Mouse (Mus musculus) hindbrain, embryonic 12.5 days (tissue): ENCODE results near the gene Ubl3. TPM values are rescaled to one million over a fixed set of nuclear protein-coding genes. Genes with fewer than 3 reads are reported as not detected.

Experiments used
- ATAC-seq: fragments of 200-750 bp; cut with Nextera tagmentation; 2 replicates; pipeline ENCODE4 v1.8.0; 2017; ENCODE audit warnings: moderate TSS enrichment; ENCODE audit not compliant: low FRiP score
- H3K27ac ChIP-seq: fragments of 300-500 bp; sonication (generic); 2 replicates; pipeline ENCODE4 v1.5.1; 2016; ENCODE audit warnings: mild to moderate bottlenecking
- H3K27me3 ChIP-seq: fragments of 300-500 bp; sonication (generic); 2 replicates; pipeline ENCODE4 v1.6.1; 2016; ENCODE audit warnings: mild to moderate bottlenecking
- H3K36me3 ChIP-seq: fragments of 300-500 bp; sonication (generic); 2 replicates; pipeline ENCODE4 v1.6.1; 2016; ENCODE audit warnings: mild to moderate bottlenecking
- H3K4me1 ChIP-seq: fragments of 300-500 bp; sonication (generic); 2 replicates; pipeline ENCODE4 v1.6.1; 2016
- H3K4me2 ChIP-seq: fragments of 300-500 bp; sonication (generic); replicated peaks from 2 replicates; pipeline ENCODE4 v1.6.1; 2016; ENCODE audit warnings: mild to moderate bottlenecking
- H3K4me3 ChIP-seq: fragments of 300-500 bp; sonication (generic); 2 replicates; pipeline ENCODE4 v1.5.1; 2016; ENCODE audit warnings: mild to moderate bottlenecking
- H3K9ac ChIP-seq: fragments of 300-500 bp; sonication (generic); 2 replicates; pipeline ENCODE4 v1.6.1; 2016; ENCODE audit warnings: mild to moderate bottlenecking, moderate library complexity
- H3K9me3 ChIP-seq: fragments of 300-500 bp; sonication (generic); replicated peaks from 2 replicates; pipeline ENCODE4 v1.6.1; 2016; ENCODE audit warnings: mild to moderate bottlenecking
- WGBS: fragments of 180-500 bp; shearing (Covaris S2); methylation state at CpG from one replicate; pipeline ENCODE4 v1.1.7; 2016; 5-methylcytosine and 5-hydroxymethylcytosine counted together
- polyA plus RNA-seq: library from polyadenylated mRNA; unstranded; fragments of >200 nt; fragmentation: Nextera tagmentation; extraction: Ambion mirVana; gene quantifications from 2 replicates; pipeline ENCODE4 v1.2.1, GENCODE M21; 2016

Gene Ubl3
- polyA plus RNA-seq, 1 experiment from 2014 or later, result 93.4 TPM

GRCm38 (mm10) chr5:148544733-148545132, 7.9 kb downstream of the Ubl3 start:
- Histone ChIP-seq H3K4me1 (peaks cover 31% of the 10 kb centered on the region), H3K4me2 (no peak overlapping the region), H3K4me3 (no peak overlapping the region), H3K9ac (no peak overlapping the region), H3K9me3 (no peaks in the 10 kb centered on the region), H3K36me3 (no peaks in the 10 kb centered on the region), H3K27ac (no peak overlapping the region), H3K27me3 (no peaks in the 10 kb centered on the region)
- no peak for ATAC-seq
- 95% methylated on average over 2 of the region's 2 CpGs for WGBS

DNA sequence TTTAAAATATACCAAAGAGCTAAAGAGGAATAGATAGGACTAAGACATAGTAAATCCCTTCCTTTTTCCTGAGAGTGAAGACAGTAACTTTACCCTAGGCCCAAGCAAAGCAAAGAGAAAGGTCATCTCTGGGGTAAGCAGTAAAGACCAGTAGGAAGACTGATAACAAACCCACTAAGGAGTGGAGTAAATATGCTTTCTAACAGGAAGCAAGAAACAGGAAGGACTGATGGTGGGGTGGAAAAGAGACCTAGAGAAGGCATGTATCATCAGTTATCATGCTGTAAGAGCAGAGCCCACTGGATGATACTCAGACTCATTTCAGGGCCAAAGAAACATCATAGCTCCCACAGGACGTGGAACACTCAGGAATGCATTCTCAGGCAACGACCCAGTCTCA, 10.4 kb downstream of the Ubl3 start:
- no peaks in the 10 kb centered on the region for H3K36me3 ChIP-seq
- no peaks in the 10 kb centered on the region for H3K27me3 ChIP-seq
- no peak overlapping the region for H3K9ac ChIP-seq
- WGBS, result 85% methylated on average over 2 of the region's 2 CpGs
- no peak overlapping the region for H3K4me3 ChIP-seq
- no peak for ATAC-seq
- H3K4me2 ChIP-seq, result no peak overlapping the region
- no peak overlapping the region for H3K27ac ChIP-seq
- peaks cover 23% of the 10 kb centered on the region; the same call in 1 of the 2 replicates for H3K4me1 ChIP-seq
- no peaks in the 10 kb centered on the region for H3K9me3 ChIP-seq

- Histone ChIP-seq H3K27ac (no peak overlapping the region), H3K4me3 (no peak overlapping the region), H3K4me1 (peaks cover 29% of the 10 kb centered on the region), H3K27me3 (no peaks in the 10 kb centered on the region), H3K9me3 (no peaks in the 10 kb centered on the region), H3K36me3 (no peaks in the 10 kb centered on the region), H3K4me2 (no peak overlapping the region), H3K9ac (no peak overlapping the region)
- no peak for ATAC-seq
- 96% methylated on average over 4 of the region's 4 CpGs for WGBS
Observed at GRCm38 (mm10) chr5:148535669-148536430, 16.7 kb downstream of the Ubl3 start.

DNA sequence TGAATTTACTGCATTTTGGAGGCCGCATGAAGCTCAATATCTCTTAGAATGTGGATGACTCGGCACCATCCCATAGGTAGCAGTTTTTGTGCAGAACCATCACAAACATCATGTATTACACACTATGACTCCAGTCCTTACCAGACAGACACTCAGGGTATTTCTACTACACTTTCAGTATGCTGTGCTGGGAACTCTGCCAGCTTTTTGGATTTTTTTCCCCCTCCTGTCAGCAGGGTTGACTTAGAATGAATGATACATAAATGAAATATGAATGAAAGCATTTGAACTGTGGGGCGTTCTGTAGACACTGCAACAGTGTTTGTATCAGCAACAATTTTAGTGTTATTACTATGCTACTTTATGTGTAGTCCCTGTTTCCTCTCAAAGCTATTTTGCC, 17.9 kb downstream of the Ubl3 start:
- peaks cover 23% of the 10 kb centered on the region for H3K4me1 ChIP-seq
- no peak for ATAC-seq
- H3K36me3 ChIP-seq, result no peaks in the 10 kb centered on the region
- H3K9me3 ChIP-seq, result no peaks in the 10 kb centered on the region
- no peaks in the 10 kb centered on the region for H3K27me3 ChIP-seq
- WGBS, result 83% methylated on average over 3 of the region's 3 CpGs
- no peak overlapping the region for H3K9ac ChIP-seq
- no peak overlapping the region for H3K27ac ChIP-seq
- H3K4me2 ChIP-seq, result no peak overlapping the region
- no peak overlapping the region for H3K4me3 ChIP-seq

DNA sequence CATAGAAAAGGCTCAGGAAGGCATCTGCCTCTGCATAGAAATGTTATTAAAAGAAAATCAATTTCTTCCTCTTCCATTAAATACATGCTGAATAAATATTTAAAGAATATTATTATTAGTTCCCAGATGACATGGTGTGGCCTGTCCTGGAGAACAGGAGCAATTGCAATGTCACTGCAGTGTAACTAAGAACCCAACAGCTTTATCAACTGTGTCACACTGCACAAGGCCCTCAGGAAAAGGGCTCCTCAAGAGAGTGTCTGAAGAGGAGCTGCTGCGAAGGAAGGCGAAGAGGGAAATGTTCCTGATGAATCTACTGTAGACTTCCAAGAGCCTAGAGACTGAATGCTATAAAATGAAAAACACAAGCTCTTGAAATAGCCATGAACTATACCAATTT, 18.7 kb downstream of the Ubl3 start:
- peaks cover 16% of the 10 kb centered on the region for H3K4me1 ChIP-seq
- no peak overlapping the region for H3K27ac ChIP-seq
- H3K4me3 ChIP-seq, result no peak overlapping the region
- no peaks in the 10 kb centered on the region for H3K27me3 ChIP-seq
- no peaks in the 10 kb centered on the region for H3K36me3 ChIP-seq
- no peak for ATAC-seq
- no peak overlapping the region for H3K4me2 ChIP-seq
- no peaks in the 10 kb centered on the region for H3K9me3 ChIP-seq
- 92% methylated on average over 2 of the region's 2 CpGs for WGBS
- no peak overlapping the region for H3K9ac ChIP-seq

DNA sequence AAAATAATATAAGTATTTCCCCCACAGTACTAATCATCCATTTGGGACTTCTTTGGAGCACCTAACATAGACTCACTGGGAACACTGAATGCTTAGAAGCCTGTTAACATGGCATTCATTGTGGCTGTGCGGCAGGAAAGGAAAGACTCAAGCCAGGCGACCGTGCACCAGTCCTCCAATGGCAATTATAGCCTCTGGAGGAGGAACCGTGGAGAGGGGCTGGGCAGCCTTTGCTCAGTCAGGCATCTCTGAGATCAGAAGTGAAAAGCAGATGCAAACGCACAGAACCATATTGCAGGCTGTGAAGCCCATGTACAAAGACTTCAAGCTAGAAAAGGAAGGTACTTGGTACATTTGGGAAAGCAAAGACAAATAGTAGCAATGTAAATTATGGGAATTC, 20.4 kb downstream of the Ubl3 start:
- 0 out of 2 replicates have a peak, but pooled peaks have one; percentile 50 for ATAC-seq

DNA sequence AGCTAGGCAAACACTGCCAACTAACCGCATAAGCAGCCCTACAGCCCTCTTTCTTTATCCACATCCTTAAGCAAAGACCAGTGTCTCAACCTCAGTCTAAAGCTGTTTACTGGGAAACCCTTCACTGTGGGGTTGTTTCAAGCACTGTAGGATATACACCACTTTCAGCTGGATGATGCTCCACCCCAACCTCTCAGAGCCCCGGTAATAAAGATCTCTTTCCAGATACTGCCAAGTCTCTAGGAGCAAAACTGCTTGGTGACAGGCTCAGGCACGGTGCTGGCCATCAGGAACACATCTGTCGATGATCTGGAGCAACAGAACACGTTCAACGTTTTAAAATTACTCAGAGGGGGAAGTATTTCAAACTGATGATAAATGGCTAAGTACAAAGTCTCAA, 25.0 kb downstream of the Ubl3 start:
- Histone ChIP-seq H3K27ac (no peak overlapping the region), H3K9me3 (no peaks in the 10 kb centered on the region), H3K4me3 (no peak overlapping the region), H3K36me3 (no peaks in the 10 kb centered on the region), H3K4me1 (peaks cover 21% of the 10 kb centered on the region), H3K4me2 (no peak overlapping the region), H3K9ac (no peak overlapping the region), H3K27me3 (no peaks in the 10 kb centered on the region)
- 73% methylated on average over 6 of the region's 6 CpGs for WGBS
- no peak for ATAC-seq

More for the DNA sequence above, 20.4 kb downstream of the Ubl3 start:
- Histone ChIP-seq H3K36me3 (no peaks in the 10 kb centered on the region), H3K9me3 (no peaks in the 10 kb centered on the region), H3K4me3 (no peak overlapping the region), H3K4me2 (no peak overlapping the region), H3K4me1 (peaks cover 20% of the 10 kb centered on the region), H3K27me3 (no peaks in the 10 kb centered on the region), H3K9ac (no peak overlapping the region), H3K27ac (no peak overlapping the region)
- WGBS, result 23% methylated on average over 5 of the region's 5 CpGs

DNA sequence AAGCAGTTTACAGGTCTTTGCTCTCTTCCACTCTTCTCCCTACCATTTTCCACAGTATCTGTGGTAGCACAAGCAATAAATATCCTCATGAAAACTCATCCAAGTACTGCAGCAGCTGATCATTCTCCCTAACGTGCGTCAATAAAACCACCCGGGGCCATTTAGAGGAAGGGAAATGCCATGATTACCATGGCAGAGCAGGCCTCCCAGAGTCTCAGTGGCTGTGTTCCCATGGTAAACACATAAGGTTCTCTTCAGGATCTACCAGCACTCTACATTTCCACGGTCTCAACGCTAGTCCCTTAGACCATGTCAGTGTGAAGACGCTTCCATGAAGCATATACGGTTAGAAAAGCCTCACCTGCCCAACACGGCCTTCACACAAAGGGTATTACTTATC, 26.0 kb downstream of the Ubl3 start:
- peaks cover 17% of the 10 kb centered on the region for H3K4me1 ChIP-seq
- ATAC-seq, result no peak
- no peaks in the 10 kb centered on the region for H3K36me3 ChIP-seq
- H3K27ac ChIP-seq, result no peak overlapping the region
- no peaks in the 10 kb centered on the region for H3K9me3 ChIP-seq
- no peak overlapping the region for H3K4me2 ChIP-seq
- no peak overlapping the region for H3K4me3 ChIP-seq
- no peak overlapping the region for H3K9ac ChIP-seq
- H3K27me3 ChIP-seq, result no peaks in the 10 kb centered on the region
- WGBS, result 72% methylated on average over 8 of the region's 8 CpGs

DNA sequence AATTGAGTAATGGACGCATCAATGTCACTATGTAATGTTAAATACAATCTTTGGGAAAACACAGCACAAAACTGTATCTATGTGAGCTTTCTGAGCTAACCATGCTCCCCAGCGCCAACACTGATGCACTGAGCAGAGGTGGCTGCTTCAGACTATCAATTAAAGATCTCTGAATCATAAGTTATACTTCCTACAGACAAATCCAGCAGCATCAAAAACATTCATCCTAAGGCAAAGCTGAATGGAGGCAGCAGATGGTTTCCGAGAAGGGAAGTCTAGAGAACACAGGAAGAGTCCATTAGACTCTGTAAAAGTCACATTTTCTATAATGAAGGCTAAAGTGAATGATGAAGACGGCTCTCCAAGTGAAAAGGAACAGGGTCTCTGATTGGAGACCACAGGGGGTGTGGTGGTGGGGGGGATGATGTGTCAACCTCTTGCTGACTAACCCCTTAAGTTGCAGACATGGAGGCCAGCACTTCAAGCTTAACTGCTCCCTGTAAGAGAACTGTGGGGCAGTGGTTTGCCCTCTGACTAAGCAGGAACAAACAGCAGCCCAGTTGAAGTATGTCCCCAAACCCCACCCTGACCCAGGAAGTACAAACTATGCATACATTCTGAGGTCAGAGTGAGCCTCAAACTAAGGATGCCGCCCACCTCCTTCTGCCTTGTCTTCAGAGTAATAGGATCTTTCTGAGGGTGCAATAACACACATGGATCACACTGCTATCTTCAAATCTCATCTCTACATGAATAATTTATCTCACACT, 29.2 kb downstream of the Ubl3 start:
- 66% methylated on average over 5 of the region's 5 CpGs for WGBS
- no peaks in the 10 kb centered on the region for H3K9me3 ChIP-seq
- no peaks in the 10 kb centered on the region for H3K27me3 ChIP-seq
- ATAC-seq, result no peak
- H3K4me2 ChIP-seq, result no peak overlapping the region
- H3K4me3 ChIP-seq, result no peak overlapping the region
- H3K36me3 ChIP-seq, result no peaks in the 10 kb centered on the region
- H3K9ac ChIP-seq, result no peak overlapping the region
- H3K27ac ChIP-seq, result no peak overlapping the region
- peaks cover 27% of the 10 kb centered on the region for H3K4me1 ChIP-seq

GRCm38 (mm10) chr5:148522378-148522777, 30.2 kb downstream of the Ubl3 start:
- no peak overlapping the region for H3K4me3 ChIP-seq
- WGBS, result 81% methylated on average over 3 of the region's 3 CpGs

GRCm38 (mm10) chr5:148517445-148517844, 35.1 kb downstream of the Ubl3 start:
- 78% methylated on average over 4 of the region's 4 CpGs for WGBS
- no peaks in the 10 kb centered on the region for H3K9me3 ChIP-seq
- no peaks in the 10 kb centered on the region for H3K36me3 ChIP-seq
- no peak overlapping the region for H3K4me2 ChIP-seq
- H3K4me3 ChIP-seq, result no peak overlapping the region
- H3K27me3 ChIP-seq, result no peaks in the 10 kb centered on the region
- H3K4me1 ChIP-seq, result peaks cover 10% of the 10 kb centered on the region; the same call in 1 of the 2 replicates
- no peak overlapping the region for H3K9ac ChIP-seq
- ATAC-seq, result no peak
- no peak overlapping the region for H3K27ac ChIP-seq

More at GRCm38 (mm10) chr5:148522378-148522777, 30.2 kb downstream of the Ubl3 start:
- Histone ChIP-seq H3K4me2 (no peak overlapping the region), H3K4me1 (peaks cover 23% of the 10 kb centered on the region), H3K9ac (no peak overlapping the region), H3K9me3 (no peaks in the 10 kb centered on the region), H3K27ac (no peak overlapping the region), H3K27me3 (no peaks in the 10 kb centered on the region), H3K36me3 (no peaks in the 10 kb centered on the region)
- ATAC-seq, result no peak

DNA sequence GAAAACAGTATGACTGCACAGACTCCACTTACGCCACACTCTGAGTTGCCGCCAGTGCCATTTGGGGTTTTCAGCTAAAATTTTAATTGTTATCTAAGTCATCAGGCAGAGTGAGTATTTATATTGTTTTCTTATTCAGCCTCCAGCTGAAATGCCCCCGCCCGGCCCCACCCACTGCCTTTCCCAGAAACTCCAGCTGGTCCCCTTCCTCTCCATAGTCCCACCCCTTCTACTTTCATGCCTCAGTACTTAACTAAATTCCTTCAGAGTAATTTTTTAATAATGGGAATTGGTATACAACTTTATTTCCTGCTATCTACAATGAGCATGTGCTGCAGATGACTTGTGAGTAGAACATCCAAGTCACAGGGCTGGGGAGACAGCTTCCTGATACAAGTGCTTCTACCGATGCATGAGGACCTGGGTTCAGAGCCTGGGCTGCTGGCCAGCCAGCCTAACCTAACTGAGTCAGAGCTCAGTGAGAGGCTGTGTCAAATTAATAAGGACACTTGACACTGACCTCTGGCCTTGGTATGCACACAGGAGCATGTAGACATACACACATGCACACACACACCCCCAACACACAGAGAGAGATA, 40.4 kb downstream of the Ubl3 start:
- no peaks in the 10 kb centered on the region for H3K27me3 ChIP-seq
- no peak overlapping the region for H3K9ac ChIP-seq
- no peaks in the 10 kb centered on the region for H3K9me3 ChIP-seq
- no peak overlapping the region for H3K4me3 ChIP-seq
- no peak overlapping the region for H3K4me2 ChIP-seq
- no peak for ATAC-seq
- H3K4me1 ChIP-seq, result no peaks in the 10 kb centered on the region
- H3K27ac ChIP-seq, result no peak overlapping the region
- WGBS, result 82% methylated on average over 5 of the region's 5 CpGs
- peaks cover 27% of the 10 kb centered on the region for H3K36me3 ChIP-seq
